Mouse (Mus musculus) neural tube, embryonic 12.5 days (tissue): Measurements from ENCODE around the gene Vmn1r54. TPM values are rescaled to one million over a fixed set of nuclear protein-coding genes. Genes with fewer than 3 reads are reported as not detected.
"Not testable (repeated sequence)": the region's sequence is repeated elsewhere in the genome, so short reads cannot be mapped to it uniquely, and the experiment has no call there.

ENCODE experiments used
- ATAC-seq: fragments of 200-750 bp; cut with Nextera tagmentation; 2 replicates; pipeline ENCODE4 v1.8.0; 2017; ENCODE audit warnings: low read depth, mild to moderate bottlenecking, moderate TSS enrichment, moderate library complexity; ENCODE audit not compliant: low FRiP score
- H3K27ac ChIP-seq: fragments of 300-500 bp; sonication (generic); 2 replicates; pipeline ENCODE4 v1.5.1; 2016
- H3K27me3 ChIP-seq: fragments of 300-500 bp; sonication (generic); replicated peaks from 2 replicates; pipeline ENCODE4 v1.6.1; 2016; ENCODE audit warnings: mild to moderate bottlenecking
- H3K36me3 ChIP-seq: fragments of 300-500 bp; sonication (generic); 2 replicates; pipeline ENCODE4 v1.6.1; 2016; ENCODE audit warnings: mild to moderate bottlenecking
- H3K4me1 ChIP-seq: fragments of 300-500 bp; sonication (generic); 2 replicates; pipeline ENCODE4 v1.6.1; 2016
- H3K4me2 ChIP-seq: fragments of 300-500 bp; sonication (generic); replicated peaks from 2 replicates; pipeline ENCODE4 v1.6.1; 2016; ENCODE audit warnings: mild to moderate bottlenecking
- H3K4me3 ChIP-seq: fragments of 300-500 bp; sonication (generic); 2 replicates; pipeline ENCODE4 v1.5.1; 2016
- H3K9ac ChIP-seq: fragments of 300-500 bp; sonication (generic); 2 replicates; pipeline ENCODE4 v1.6.1; 2016; ENCODE audit warnings: mild to moderate bottlenecking
- H3K9me3 ChIP-seq: fragments of 300-500 bp; sonication (generic); 2 replicates; pipeline ENCODE4 v1.6.1; 2016; ENCODE audit warnings: mild to moderate bottlenecking
- WGBS: fragments of 180-500 bp; shearing (Covaris S2); methylation state at CpG from one replicate; pipeline ENCODE4 v1.1.7; 2016; 5-methylcytosine and 5-hydroxymethylcytosine counted together
- polyA plus RNA-seq: library from polyadenylated mRNA; unstranded; fragments of >200 nt; fragmentation: Nextera tagmentation; extraction: Ambion mirVana; gene quantifications from 2 replicates; pipeline ENCODE4 v1.2.1, GENCODE M21; 2016

Vmn1r54 gene
- not detected in 2 replicates for polyA plus RNA-seq

DNA sequence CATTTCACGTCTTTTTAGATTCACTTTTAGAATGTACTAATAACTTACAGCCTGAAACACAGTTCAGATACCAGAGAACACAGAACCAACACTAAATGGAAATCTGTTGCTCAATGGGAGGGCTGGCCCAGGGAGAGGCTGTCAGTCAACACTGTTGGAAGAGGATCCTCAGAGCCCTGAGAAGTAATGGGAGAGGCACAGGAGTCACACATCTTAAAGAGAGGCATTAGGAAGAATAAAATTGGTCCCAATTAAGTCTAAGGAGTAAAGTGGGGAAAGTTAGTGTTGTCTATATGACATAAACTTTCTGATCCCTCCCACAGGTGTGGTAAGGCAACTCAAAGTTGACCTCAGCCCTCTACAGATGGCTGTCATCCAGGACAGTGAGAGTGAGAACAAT lies at the start of gene Vmn1r54:
Gene Vmn1r54 (plus strand): TSS at position 301 of the 400 bp plus-strand sequence.
- WGBS = 75% methylated on average over 1 of the region's 1 CpGs
- H3K27ac ChIP-seq = no peak within 1 kb of the TSS
- no peak for ATAC-seq

DNA sequence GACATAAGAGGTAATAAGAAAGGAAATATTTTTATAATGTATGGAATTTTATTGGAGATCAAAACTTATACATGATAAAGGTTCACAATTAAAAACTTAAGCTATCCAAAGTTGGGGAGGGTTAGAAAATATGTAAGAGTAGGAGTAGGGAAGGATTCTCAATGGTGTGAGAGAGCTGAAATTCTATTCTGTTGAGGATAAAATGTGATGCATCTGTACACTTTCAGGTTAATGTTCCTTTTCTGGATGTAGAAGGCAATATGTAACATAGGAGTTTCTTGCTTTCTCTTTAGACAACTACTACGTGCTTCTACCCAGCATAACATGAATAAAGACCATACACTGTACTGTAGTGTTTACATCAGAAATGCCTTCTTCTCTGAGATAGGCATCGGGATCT lies 43.6 kb upstream of the Vmn1r54 start, which contains the start of gene V1ra8:
Gene V1ra8 (plus strand): TSS at position 301 of the 400 bp plus-strand sequence.
- H3K27ac ChIP-seq, H3K9ac ChIP-seq, H3K4me3 ChIP-seq, H3K4me2 ChIP-seq, H3K9me3 ChIP-seq, H3K36me3 ChIP-seq, ATAC-seq, H3K27me3 ChIP-seq, H3K4me1 ChIP-seq: not testable (repeated sequence)
- WGBS = 90% methylated on average over 2 of the region's 2 CpGs

More for the DNA sequence above, at the start of gene Vmn1r54:
- Histone ChIP-seq H3K4me2 (no peak within 1 kb of the TSS), H3K9me3 (no peaks in the 10 kb centered on the region), H3K27me3 (no peaks in the 10 kb centered on the region), H3K9ac (no peak within 1 kb of the TSS), H3K4me1 (no peaks in the 10 kb centered on the region), H3K4me3 (no peak within 1 kb of the TSS), H3K36me3 (no peaks in the 10 kb centered on the region)

DNA sequence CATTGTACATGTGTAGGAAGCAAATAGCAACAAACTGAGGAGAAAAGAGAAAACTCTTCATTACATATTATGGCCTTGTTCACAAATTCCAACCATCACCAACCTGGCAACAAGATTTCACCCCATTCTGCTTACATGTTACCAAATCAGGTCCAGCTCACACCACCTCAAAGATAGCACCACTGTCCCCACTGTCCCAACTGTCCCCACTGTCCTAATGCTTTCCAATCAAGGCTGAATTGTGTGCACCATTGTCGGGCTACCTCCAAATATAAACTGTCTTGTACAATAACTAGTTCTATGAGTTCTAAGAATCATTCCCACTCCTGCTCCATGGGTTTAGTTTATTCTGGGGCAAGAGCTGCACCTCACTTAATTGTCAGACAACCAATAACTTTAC lies 21.8 kb upstream of the Vmn1r54 start, which contains the start of gene Vmn1r53:
Gene Vmn1r53 (minus strand): TSS at position 101 of the 400 bp plus-strand sequence.
- H3K4me2 ChIP-seq = no peak within 1 kb of the TSS
- no peak within 1 kb of the TSS for H3K4me3 ChIP-seq
- 85% methylated on average over 1 of the region's 1 CpGs for WGBS
- H3K4me1 ChIP-seq = no peaks in the 10 kb centered on the region
- no peak within 1 kb of the TSS for H3K9ac ChIP-seq
- no peak within 1 kb of the TSS for H3K27ac ChIP-seq
- H3K36me3 ChIP-seq = no peaks in the 10 kb centered on the region
- ATAC-seq = no peak
- no peaks in the 10 kb centered on the region for H3K27me3 ChIP-seq
- peaks cover 17% of the 10 kb centered on the region for H3K9me3 ChIP-seq

DNA sequence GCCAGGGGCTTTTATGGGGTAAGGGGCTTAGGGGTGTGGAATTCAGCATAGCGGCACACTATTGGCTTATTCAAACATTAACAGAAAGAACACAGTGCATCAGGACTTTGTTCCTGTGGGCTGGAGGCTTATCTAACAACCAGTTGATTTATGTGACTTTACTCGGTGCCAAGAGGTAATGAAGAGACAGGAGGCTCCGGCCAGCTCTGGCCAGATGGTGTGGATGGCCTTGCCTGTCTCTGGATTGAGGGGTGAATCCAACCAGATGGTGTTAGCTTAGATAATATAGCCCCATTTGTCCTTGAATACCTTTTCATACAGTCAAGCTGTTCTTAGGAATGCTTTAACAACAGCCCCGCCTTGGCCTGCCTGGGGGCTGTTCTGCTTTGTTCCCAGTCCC lies 14.0 kb upstream of the Vmn1r54 start:
- H3K27ac ChIP-seq, H3K27me3 ChIP-seq, H3K36me3 ChIP-seq, H3K4me1 ChIP-seq, H3K4me3 ChIP-seq, ATAC-seq, H3K9ac ChIP-seq, H3K4me2 ChIP-seq: not testable (repeated sequence)
- H3K9me3 ChIP-seq = peaks cover 17% of the 10 kb centered on the region
- 93% methylated on average over 4 of the region's 4 CpGs for WGBS

DNA sequence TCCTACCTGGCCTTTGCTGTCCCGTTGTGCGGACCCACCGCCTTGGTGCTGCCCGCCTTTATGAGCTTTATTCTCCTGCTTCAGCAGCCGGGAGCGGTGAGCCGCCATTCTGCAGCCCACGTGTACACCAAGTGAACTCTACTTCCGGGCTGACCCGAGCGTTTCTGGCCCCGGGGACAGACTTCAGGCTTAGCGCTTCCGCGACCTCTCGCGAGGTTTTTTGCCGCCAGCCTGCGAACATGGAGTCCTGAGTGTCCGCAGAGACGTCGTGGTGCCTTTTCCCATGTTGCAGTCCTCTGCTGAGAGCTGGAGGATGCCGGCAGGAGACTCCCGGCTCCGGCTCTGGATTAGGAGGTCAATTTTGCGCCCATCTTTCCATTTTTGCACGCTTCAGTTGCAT lies 13.4 kb upstream of the Vmn1r54 start:
- H3K27me3 ChIP-seq = no peaks in the 10 kb centered on the region
- no peaks in the 10 kb centered on the region for H3K36me3 ChIP-seq
- no peak overlapping the region for H3K4me3 ChIP-seq
- peaks cover 16% of the 10 kb centered on the region for H3K9me3 ChIP-seq
- H3K9ac ChIP-seq = no peak overlapping the region
- ATAC-seq = no peak
- no peaks in the 10 kb centered on the region for H3K4me1 ChIP-seq
- no peak overlapping the region for H3K27ac ChIP-seq
- H3K4me2 ChIP-seq = no peak overlapping the region
- WGBS = 58% methylated on average over 27 of the region's 27 CpGs

DNA sequence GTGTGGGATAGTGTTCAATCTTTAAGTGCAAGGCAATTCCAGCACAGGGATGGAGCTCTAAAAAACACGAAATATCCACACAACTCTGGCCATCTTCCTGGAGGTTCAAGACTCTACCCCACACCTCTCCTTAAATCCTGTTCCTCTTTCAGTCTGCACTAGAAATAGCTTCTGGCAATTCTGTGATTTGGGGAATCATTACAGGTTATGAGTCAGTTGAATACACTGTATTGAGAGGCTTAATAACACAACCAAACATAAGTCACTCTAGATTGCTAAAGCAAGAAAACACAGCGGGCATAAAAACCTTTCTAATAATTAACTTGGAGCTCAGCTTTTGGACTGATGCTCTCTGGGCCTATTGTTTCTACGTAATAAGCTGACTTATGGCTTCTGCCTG lies 2.1 kb upstream of the Vmn1r54 start:
- Histone ChIP-seq H3K9me3 (no peaks in the 10 kb centered on the region), H3K4me2 (no peak overlapping the region), H3K4me1 (no peaks in the 10 kb centered on the region), H3K27ac (no peak overlapping the region), H3K4me3 (no peak overlapping the region), H3K9ac (no peak overlapping the region), H3K27me3 (no peaks in the 10 kb centered on the region), H3K36me3 (no peaks in the 10 kb centered on the region)
- ATAC-seq = no peak
- WGBS = 83% methylated on average over 3 of the region's 3 CpGs

DNA sequence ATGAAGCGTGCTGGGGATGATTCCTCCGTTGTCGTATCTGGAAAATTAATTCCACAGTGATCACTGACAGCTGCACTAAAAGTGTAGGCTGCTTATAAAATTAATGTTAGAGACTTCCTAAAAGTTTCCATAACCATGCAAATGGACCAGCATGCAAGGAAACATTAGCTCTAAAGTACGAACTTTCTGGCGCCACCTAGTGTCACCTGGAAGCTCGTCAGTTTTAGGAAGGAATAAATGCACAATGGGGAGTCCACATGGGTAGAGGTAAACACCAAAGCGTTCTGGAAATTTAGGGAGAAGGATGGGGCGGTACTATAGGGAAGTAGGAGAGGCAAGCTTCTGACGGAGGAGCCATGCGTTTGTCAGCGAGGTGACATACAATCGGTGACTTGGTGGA lies 42.2 kb downstream of the Vmn1r54 start:
- Histone ChIP-seq H3K4me2 (no peak overlapping the region), H3K4me3 (no peak overlapping the region), H3K27me3 (no peaks in the 10 kb centered on the region), H3K9me3 (0 out of 2 replicates have a peak, but pooled peaks cover 5% of the 10 kb centered on the region), H3K27ac (no peak overlapping the region), H3K9ac (no peak overlapping the region), H3K4me1 (no peaks in the 10 kb centered on the region), H3K36me3 (no peaks in the 10 kb centered on the region)
- 63% methylated on average over 12 of the region's 12 CpGs for WGBS
- ATAC-seq = no peak

DNA sequence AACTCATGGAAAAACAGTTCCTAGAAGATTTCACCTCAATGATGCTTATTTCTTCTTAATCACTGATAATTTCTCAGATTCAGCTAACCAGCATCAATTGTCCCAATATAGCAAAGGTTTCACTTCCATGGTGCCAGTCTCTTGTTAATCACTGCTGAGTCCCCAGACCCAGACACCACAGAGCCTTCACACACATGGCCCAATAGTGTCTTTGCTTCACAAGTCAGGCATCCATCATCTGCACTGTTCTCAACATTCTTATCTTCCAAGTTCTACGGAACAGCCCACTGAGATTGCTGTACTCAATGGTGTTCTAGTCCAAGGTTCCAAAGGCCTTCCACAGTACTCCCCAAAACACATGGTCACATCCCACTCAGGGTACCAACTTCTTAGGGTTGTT lies 54.8 kb downstream of the Vmn1r54 start, which contains the start of gene BC048671:
Gene BC048671 (plus strand): TSS at position 301 of the 400 bp plus-strand sequence.
- ATAC-seq = no peak
- no peaks in the 10 kb centered on the region for H3K36me3 ChIP-seq
- no peak within 1 kb of the TSS for H3K4me2 ChIP-seq
- H3K9ac ChIP-seq = no peak within 1 kb of the TSS
- H3K9me3 ChIP-seq = no peaks in the 10 kb centered on the region
- no peak within 1 kb of the TSS for H3K4me3 ChIP-seq
- H3K27me3 ChIP-seq = no peaks in the 10 kb centered on the region
- 98% methylated on average over 1 of the region's 1 CpGs for WGBS
- H3K27ac ChIP-seq = no peak within 1 kb of the TSS
- H3K4me1 ChIP-seq = no peaks in the 10 kb centered on the region

DNA sequence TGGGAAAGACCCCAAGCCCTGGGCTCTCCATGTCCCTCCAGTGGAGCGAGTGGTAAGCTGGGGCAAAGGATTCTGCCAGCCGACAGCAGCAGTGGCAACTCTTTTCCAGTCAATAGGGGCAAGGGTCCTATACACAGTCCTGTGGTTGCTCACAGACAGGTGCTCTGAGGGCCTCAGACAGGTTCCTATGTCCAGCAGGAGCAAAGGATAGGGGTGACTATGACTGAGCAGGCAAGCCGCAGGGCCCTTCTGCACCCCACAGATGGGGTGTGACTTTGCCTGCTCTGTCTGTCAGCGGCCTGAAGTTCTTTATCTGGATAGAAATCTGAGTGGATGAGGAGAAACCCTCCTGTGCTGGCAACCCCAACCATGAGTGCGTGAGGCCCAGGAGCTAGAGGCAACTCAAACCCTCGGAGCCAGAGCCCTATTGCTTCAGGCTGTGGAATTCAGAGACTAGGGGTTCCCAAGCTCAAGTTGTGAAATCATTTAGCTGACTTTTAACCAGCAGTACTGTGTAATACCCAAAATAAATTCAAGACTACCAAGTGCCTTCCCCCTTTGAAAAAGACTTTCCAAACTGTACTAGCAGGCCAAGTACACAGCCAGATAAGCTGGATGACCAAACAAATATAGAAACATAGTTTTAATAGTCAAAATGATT lies 60.3 kb downstream of the Vmn1r54 start:
- WGBS = 90% methylated on average over 6 of the region's 6 CpGs
- H3K4me3 ChIP-seq = no peak overlapping the region
- H3K27me3 ChIP-seq = no peaks in the 10 kb centered on the region
- peaks cover 13% of the 10 kb centered on the region; the same call in 1 of the 2 replicates for H3K9me3 ChIP-seq
- no peak overlapping the region for H3K27ac ChIP-seq
- no peak for ATAC-seq
- no peak overlapping the region for H3K4me2 ChIP-seq
- no peak overlapping the region for H3K9ac ChIP-seq
- H3K36me3 ChIP-seq = no peaks in the 10 kb centered on the region
- no peaks in the 10 kb centered on the region for H3K4me1 ChIP-seq

DNA sequence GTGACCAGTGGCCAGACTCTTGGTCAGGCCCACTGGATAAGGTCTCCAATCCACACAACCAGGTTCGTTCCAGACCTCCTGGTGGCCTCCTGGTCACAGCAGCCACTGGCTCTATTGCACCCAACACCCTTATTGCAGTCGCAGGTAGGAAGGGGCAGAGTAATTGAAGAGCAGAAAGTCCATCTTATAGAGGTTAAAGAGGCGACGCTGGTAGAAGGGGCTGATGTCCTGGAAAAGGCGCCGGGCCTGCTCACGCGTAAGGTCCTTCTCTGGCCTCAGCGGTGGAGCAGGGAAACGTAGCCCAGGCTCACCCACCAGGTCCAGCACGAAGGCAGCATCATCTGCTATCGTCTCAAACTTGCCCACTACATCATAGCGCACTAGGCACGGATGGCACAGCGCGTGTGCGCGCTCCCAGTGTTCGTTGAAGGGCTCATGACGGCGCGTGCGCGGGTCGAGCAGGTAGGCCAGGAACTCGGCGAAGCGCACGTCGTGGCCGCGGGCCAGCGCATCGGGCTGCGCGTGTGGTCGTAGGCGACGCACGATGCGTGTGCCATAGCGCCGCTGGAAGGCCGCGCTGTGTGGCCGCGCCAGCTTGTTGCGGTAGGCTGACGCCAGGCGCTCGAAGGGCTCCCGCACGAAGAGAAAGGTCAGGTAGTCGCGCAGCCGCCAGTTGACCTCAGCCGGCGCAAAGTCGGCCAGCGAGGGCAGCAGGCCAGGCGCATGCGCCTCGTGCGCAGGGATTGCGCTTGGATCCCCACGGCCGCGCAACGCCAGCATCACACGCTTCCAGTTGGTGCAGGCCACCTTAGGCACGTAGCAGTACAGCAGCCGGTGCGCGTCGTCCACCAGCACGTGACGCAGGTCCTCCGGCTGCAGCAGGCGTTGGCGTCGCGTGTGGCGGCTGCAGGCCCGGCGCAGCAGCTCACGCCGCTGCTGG lies 63.0 kb downstream of the Vmn1r54 start:
- no peak overlapping the region for H3K9ac ChIP-seq
- H3K9me3 ChIP-seq = peaks cover 13% of the 10 kb centered on the region; the same call in 1 of the 2 replicates
- 88% methylated on average over 87 of the region's 87 CpGs for WGBS
- H3K4me1 ChIP-seq = no peaks in the 10 kb centered on the region
- no peaks in the 10 kb centered on the region for H3K36me3 ChIP-seq
- H3K27me3 ChIP-seq = no peaks in the 10 kb centered on the region
- H3K27ac ChIP-seq = no peak overlapping the region
- ATAC-seq = no peak
- no peak overlapping the region for H3K4me2 ChIP-seq
- no peak overlapping the region for H3K4me3 ChIP-seq

DNA sequence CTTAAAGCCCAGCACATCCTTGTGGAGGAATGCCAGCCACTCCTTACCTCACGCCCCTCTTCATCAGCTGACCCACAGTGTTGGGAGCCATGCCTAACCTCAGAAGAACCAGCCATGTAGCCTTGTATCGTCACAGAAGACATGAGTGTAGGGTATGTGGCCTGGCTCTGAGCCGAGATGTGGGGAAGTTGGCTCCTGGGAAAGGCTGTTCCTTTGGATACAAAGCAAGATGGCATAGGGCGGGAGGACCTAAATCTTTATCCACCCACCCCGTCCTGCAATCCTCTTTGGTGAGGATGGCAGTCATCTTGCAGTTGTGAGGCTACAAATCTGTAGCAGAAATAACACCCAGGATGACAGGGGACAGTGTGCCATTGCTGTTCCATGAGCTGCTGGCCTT lies 69.9 kb downstream of the Vmn1r54 start:
- Histone ChIP-seq H3K4me2 (no peak overlapping the region), H3K4me3 (no peak overlapping the region), H3K27me3 (no peaks in the 10 kb centered on the region), H3K9ac (no peak overlapping the region), H3K27ac (no peak overlapping the region), H3K4me1 (no peaks in the 10 kb centered on the region), H3K9me3 (no peaks in the 10 kb centered on the region), H3K36me3 (no peaks in the 10 kb centered on the region)
- 88% methylated on average over 5 of the region's 5 CpGs for WGBS
- no peak for ATAC-seq

DNA sequence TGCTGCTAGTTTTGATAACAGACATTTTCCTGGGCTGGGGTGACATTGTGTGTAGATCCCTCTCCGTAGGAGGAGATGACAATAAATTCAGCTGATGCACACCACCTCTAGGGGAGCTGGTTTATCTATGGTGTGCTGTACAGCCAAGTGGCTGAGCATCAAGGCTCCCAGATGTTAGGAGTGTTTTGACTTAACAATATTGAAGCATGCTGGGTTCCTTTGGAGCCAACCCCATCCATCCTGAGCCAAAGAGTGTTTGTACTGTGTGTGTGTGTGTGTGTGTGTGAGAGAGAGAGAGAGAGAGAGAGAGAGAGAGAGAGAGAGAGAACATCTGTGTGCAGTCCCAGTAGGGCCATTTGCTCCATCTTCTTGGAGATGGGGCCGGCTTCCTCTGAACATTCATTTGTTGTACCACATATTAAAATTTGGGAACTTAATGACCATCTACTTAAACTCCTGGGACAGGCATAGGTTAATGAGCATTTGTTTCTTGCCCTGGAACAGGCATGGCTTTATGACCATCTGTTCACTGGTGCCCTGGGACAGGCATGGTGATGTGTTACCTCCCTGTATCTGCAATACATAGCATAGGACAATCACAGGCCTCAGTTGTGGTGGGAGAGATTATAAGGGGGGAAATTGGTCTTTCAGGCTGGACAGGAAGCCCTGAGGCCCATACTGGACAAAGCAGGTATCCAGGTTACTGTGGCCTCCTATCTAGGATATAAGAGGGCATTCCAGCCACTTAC lies 71.6 kb downstream of the Vmn1r54 start:
- no peak for ATAC-seq
- H3K4me2 ChIP-seq = no peak overlapping the region
- 75% methylated on average over 2 of the region's 2 CpGs for WGBS
- H3K27ac ChIP-seq = no peak overlapping the region
- no peaks in the 10 kb centered on the region for H3K27me3 ChIP-seq
- no peak overlapping the region for H3K9ac ChIP-seq
- no peaks in the 10 kb centered on the region for H3K4me1 ChIP-seq
- no peak overlapping the region for H3K4me3 ChIP-seq
- no peaks in the 10 kb centered on the region for H3K36me3 ChIP-seq
- H3K9me3 ChIP-seq = no peaks in the 10 kb centered on the region
